Mouse (Mus musculus) bone marrow, adult 2 months (tissue): ENCODE measurements around the gene Rrp36. TPM values are rescaled to one million over a fixed set of nuclear protein-coding genes. Genes with fewer than 3 reads are reported as not detected.

ENCODE experiments used
- H3K27ac ChIP-seq: fragments of 200-500 bp; 2 replicates; pipeline ENCODE4 v1.5.1; 2012; ENCODE audit warnings: low read depth, mild to moderate bottlenecking, control low read depth, inconsistent platforms, low read length; ENCODE audit not compliant: control insufficient read depth, poor library complexity, insufficient read depth
- H3K4me1 ChIP-seq: fragments of 200-500 bp; 2 replicates; pipeline ENCODE4 v1.6.1; 2011; ENCODE audit warnings: low read length; ENCODE audit not compliant: control insufficient read depth, insufficient read depth
- H3K4me3 ChIP-seq: fragments of 200-500 bp; replicated peaks from 2 replicates; pipeline ENCODE3; 2011; ENCODE audit warnings: mild to moderate bottlenecking, low read depth, low read length, control low read depth; ENCODE audit not compliant: control insufficient read depth
- CTCF ChIP-seq: fragments of 200-500 bp; IDR thresholded peaks from 2 replicates; pipeline ENCODE4 v1.5.1; 2011; ENCODE audit warnings: low read length, control low read depth; ENCODE audit not compliant: control insufficient read depth, insufficient read depth
- POLR2A ChIP-seq: fragments of 200-500 bp; IDR thresholded peaks from 2 replicates; pipeline ENCODE4 v1.6.1; 2011; ENCODE audit warnings: low read depth, mild to moderate bottlenecking, control low read depth, low read length, borderline replicate concordance; ENCODE audit not compliant: control insufficient read depth
- WGBS: fragments of 180-500 bp; shearing (Covaris S2); methylation state at CpG from one replicate; pipeline ENCODE4 v1.1.7; 2018; 5-methylcytosine and 5-hydroxymethylcytosine counted together
- polyA plus RNA-seq: library from polyadenylated mRNA; stranded (reverse); fragments of >200 nt; gene quantifications from 2 replicates; pipeline ENCODE4 v1.2.4, GENCODE M21; 2011; ENCODE audit warnings: low replicate concordance; ENCODE audit not compliant: missing spikeins, insufficient read depth, insufficient read length

The Rrp36 gene
- polyA plus RNA-seq, 1 experiment = 23.3 TPM

DNA sequence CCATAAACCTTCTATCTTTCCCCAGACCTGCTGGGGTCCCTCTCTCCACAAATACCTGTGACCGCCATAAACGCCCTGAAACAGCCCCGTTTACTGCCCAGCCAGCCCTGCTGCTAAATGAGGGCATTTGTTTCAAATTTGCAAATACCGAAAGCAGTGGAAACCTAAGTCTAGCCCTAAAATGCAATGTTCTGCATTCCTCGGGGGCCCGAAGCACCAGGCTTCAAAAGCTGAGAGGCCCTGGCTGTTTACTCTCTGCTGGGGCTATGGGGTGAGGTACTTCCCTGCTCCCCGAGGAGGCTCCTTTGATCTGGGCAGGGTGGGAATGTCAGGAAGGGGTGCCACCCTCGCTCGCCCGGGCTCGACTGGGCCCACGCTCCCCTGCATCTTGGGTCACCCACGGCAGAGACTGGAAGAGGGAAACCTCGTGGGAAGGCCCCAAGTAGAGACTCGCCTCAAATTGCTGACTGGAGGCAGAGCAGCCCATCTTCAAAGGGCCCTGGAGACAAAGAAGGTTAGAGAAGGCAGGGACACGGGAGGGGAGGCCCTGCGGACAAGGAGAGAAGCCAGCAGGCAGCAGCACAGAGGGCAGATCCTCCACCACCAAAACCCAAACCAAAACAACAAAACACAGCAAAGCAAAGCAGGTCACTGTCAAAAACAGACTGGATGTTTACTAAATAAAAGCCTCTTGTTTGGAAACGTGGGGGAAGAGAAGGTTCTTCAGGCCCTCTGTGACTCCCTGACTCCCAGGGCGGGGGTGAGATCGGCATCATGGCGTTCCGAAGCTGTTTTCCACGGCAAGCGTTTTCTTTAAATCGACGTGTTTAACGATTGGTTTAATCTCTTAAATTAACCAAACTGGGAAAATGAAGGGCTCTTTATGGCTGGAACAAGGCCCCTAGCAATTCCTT is 55.1 kb downstream of the Rrp36 start:
- H3K27ac ChIP-seq = no peak overlapping the region
- H3K4me1 ChIP-seq = peaks cover 4% of the 10 kb centered on the region
- TF ChIP-seq POLR2A = no peak
- no peak for TF ChIP-seq CTCF
- 71% methylated on average over 27 of the region's 27 CpGs for WGBS
- H3K4me3 ChIP-seq = no peak overlapping the region

DNA sequence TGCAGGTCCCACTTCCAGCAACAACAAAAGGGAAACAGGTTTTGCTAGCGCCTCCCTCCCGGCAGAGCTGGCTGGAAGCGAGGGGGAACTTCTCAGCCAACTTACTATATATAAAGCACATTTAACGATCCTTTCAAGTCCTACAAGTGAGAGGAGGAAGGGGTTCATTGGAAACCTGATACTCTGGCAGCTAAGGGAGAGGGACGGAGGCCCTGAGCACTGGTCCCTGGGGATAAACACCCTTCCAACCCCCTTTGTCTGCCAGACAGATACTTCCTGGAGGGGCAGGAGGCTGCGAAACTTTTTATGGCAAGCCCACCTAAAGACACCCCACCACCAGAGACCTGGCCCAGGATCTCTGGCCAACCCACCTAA is 55.8 kb downstream of the Rrp36 start:
- H3K4me3 ChIP-seq = no peak overlapping the region
- H3K27ac ChIP-seq = no peak overlapping the region
- TF ChIP-seq CTCF = no peak
- TF ChIP-seq POLR2A = no peak
- peaks cover 4% of the 10 kb centered on the region for H3K4me1 ChIP-seq
- 51% methylated on average over 6 of the region's 6 CpGs for WGBS

DNA sequence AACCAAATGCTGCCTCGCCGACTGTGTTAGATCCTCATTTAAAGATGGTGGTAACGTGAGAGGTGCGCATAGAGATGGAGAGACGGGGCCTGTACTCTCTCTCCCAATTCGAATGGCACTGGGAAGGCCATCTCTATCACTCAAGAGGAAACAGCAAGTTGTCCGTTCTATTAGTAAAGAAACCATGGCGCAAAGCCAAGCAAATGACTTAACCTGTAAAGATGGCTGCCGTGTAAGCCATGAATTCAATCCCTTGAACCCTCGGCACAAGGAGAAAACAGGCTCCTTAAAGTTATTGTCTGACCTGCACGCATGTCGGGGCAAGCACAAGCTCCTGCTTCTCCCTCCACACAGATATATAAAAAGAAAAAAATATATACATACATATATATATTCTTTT is 56.4 kb downstream of the Rrp36 start:
- Histone ChIP-seq H3K4me3 (no peak overlapping the region), H3K27ac (no peak overlapping the region), H3K4me1 (peaks cover 4% of the 10 kb centered on the region)
- TF ChIP-seq POLR2A (no peak), CTCF (no peak)
- WGBS = 78% methylated on average over 12 of the region's 12 CpGs

Other genes starting within 250 kb of the Rrp36 start
- gene Crip3, start 245.4 kb downstream of the Rrp36 start, polyA plus RNA-seq = 2.7 TPM in 1 of 2 replicates, not detected in the other
- gene Slc22a7, start 235.9 kb downstream of the Rrp36 start, polyA plus RNA-seq = 0.75 TPM in 1 of 2 replicates, not detected in the other
- gene Ttbk1, start 186.7 kb downstream of the Rrp36 start, polyA plus RNA-seq = 0.27 and 1.2 TPM in 2 replicates
- 11.5 and 16.2 TPM in 2 replicates for gene Dnph1, start 177.6 kb downstream of the Rrp36 start, polyA plus RNA-seq
- 11.1 and 14.9 TPM in 2 replicates for gene Cul9, start 128.0 kb downstream of the Rrp36 start, polyA plus RNA-seq
- gene Srf, start 118.2 kb downstream of the Rrp36 start, polyA plus RNA-seq = 14.6 and 17.4 TPM in 2 replicates
- 0.68 and 3.9 TPM in 2 replicates for gene Ptk7, start 44.8 kb downstream of the Rrp36 start, polyA plus RNA-seq
- gene Klc4, start 28.3 kb downstream of the Rrp36 start, polyA plus RNA-seq = 6.6 and 11.9 TPM in 2 replicates
- 49.3 and 50.2 TPM in 2 replicates for gene Mrpl2, start 28.1 kb downstream of the Rrp36 start, polyA plus RNA-seq
- gene Cul7, start 24.0 kb downstream of the Rrp36 start, polyA plus RNA-seq = 9.1 and 12.5 TPM in 2 replicates
- 31.5 and 53.0 TPM in 2 replicates for gene Mea1, start 4.4 kb upstream of the Rrp36 start, polyA plus RNA-seq
- 37.6 and 41.7 TPM in 2 replicates for gene Klhdc3, start 6.6 kb upstream of the Rrp36 start, polyA plus RNA-seq
- gene Ppp2r5d, start 30.8 kb upstream of the Rrp36 start, polyA plus RNA-seq = 23.7 and 47.1 TPM in 2 replicates
- 22.6 and 28.8 TPM in 2 replicates for gene Pex6, start 37.1 kb upstream of the Rrp36 start, polyA plus RNA-seq
- gene Gnmt, start 54.8 kb upstream of the Rrp36 start, polyA plus RNA-seq = 2.9 and 3.0 TPM in 2 replicates
- gene Cnpy3, start 77.9 kb upstream of the Rrp36 start, polyA plus RNA-seq = 25.4 and 46.3 TPM in 2 replicates
- gene Ptcra, start 89.4 kb upstream of the Rrp36 start, polyA plus RNA-seq = 2.0 TPM in 1 of 2 replicates, not detected in the other
- 18.3 and 18.7 TPM in 2 replicates for gene 2310039H08Rik, start 98.3 kb upstream of the Rrp36 start, polyA plus RNA-seq
- gene Rpl7l1, start 108.3 kb upstream of the Rrp36 start, polyA plus RNA-seq = 26.9 and 45.0 TPM in 2 replicates
- 3.7 and 16.0 TPM in 2 replicates for gene Bicral, start 184.1 kb upstream of the Rrp36 start, polyA plus RNA-seq
- 11.8 and 24.5 TPM in 2 replicates for gene Tbcc, start 216.3 kb upstream of the Rrp36 start, polyA plus RNA-seq
- not detected in 2 replicates for gene Prph2, start 236.1 kb upstream of the Rrp36 start, polyA plus RNA-seq